Mouse (Mus musculus): ENCODE results near the gene Sidt1. TPM values are rescaled to one million over a fixed set of nuclear protein-coding genes. Genes with fewer than 3 reads are reported as not detected.

Sidt1 gene
- total and polyA plus RNA-seq, 3 experiments, result not detected

- TF ChIP-seq BHLHE40 (IDR thresholded peaks at IDR 0.05; ENCODE audit: borderline replicate concordance, low read depth, low read length) (no peak), MXI1 (IDR thresholded peaks at IDR 0.05; ENCODE audit: low read depth, low read length) (no peak), GATA1 (IDR thresholded peaks at IDR 0.05; ENCODE audit: low read depth, low read length) (no peak)
Observed at GRCm38 (mm10) chr16:44271371-44272038, 61.5 kb downstream of the Sidt1 start (continued).

- Histone ChIP-seq H3K79me2 (ENCODE audit: control insufficient read depth, insufficient read depth, low read length, poor library complexity) (no peaks in the 10 kb centered on the region), H3K27ac (ENCODE audit: control insufficient read depth, low read depth, low read length) (no peak overlapping the region), H3K9me3 (replicated peaks; ENCODE audit: insufficient read depth, low read length) (no peaks in the 10 kb centered on the region), H3K9ac (ENCODE audit: control insufficient read depth, low read depth, low read length, poor library complexity, severe bottlenecking) (no peak overlapping the region), H3K27me3 (ENCODE audit: control insufficient read depth in 1 of 2, insufficient read depth in 2 of 2, low read length in 2 of 2) (peaks cover 10 to 20% of the 10 kb centered on the region in 2 experiments), H3K4me3 (ENCODE audit: control insufficient read depth in 1 of 2, insufficient read depth in 1 of 2, low read depth in 2 of 2, low read length in 2 of 2) (no peak overlapping the region), H3K36me3 (ENCODE audit: control insufficient read depth in 1 of 2, insufficient read depth in 2 of 2, low read length in 2 of 2) (no peaks in the 10 kb centered on the region), H3K4me1 (ENCODE audit: control insufficient read depth in 1 of 2, insufficient read depth in 2 of 2, low read length in 2 of 2) (no peaks in the 10 kb centered on the region)
- DNase-seq (ENCODE audit: low read depth, low spot score), result no peak
- TF ChIP-seq GATA1 (IDR thresholded peaks at IDR 0.05; ENCODE audit: low read depth, low read length) (no peak), TAL1 (IDR thresholded peaks at IDR 0.05; ENCODE audit: low read length) (no peak), SMC3 (IDR thresholded peaks at IDR 0.05; ENCODE audit: low read depth, low read length) (no peak), MAFK (IDR thresholded peaks at IDR 0.05; ENCODE audit: borderline replicate concordance, low read depth, low read length) (no peak), MAZ (IDR thresholded peaks at IDR 0.05; ENCODE audit: low read depth, low read length) (no peak), RAD21 (IDR thresholded peaks at IDR 0.05; ENCODE audit: low read depth, low read length) (no peak), GABPA (IDR thresholded peaks at IDR 0.05; ENCODE audit: low read depth, low read length) (no peak), CTCF (IDR thresholded peaks at IDR 0.05 in 2 of 3, conservative IDR thresholded peaks at IDR 0.05 in 1 of 3; ENCODE audit: control insufficient read depth in 1 of 3, insufficient read depth in 1 of 3, low read depth in 2 of 3, low read length in 3 of 3, poor library complexity in 1 of 3, severe bottlenecking in 1 of 3) (no peak), ZMIZ1 (IDR thresholded peaks at IDR 0.05; ENCODE audit: low read depth, low read length) (no peak), MYC (IDR thresholded peaks at IDR 0.05; ENCODE audit: low read depth, low read length) (no peak), RCOR1 (IDR thresholded peaks at IDR 0.05; ENCODE audit: low read depth, low read length) (no peak), TCF12 (IDR thresholded peaks at IDR 0.05; ENCODE audit: low read depth, low read length) (no peak), POLR2AphosphoS5 (IDR thresholded peaks at IDR 0.05; ENCODE audit: borderline replicate concordance, low read depth, low read length) (no peak), E2F4 (IDR thresholded peaks at IDR 0.05; ENCODE audit: borderline replicate concordance, low read depth, low read length) (no peak), KAT2A (conservative IDR thresholded peaks at IDR 0.05; ENCODE audit: low read depth, low read length) (no peak), ZKSCAN1 (IDR thresholded peaks at IDR 0.05; ENCODE audit: low read depth, low read length) (no peak), MAX (IDR thresholded peaks at IDR 0.05; ENCODE audit: low read length) (no peak), CHD2 (IDR thresholded peaks at IDR 0.05; ENCODE audit: low read length) (no peak), TBP (IDR thresholded peaks at IDR 0.05; ENCODE audit: low read depth, low read length) (no peak)
Observed at GRCm38 (mm10) chr16:44270606-44271005, 62.4 kb downstream of the Sidt1 start.
